Mouse (Mus musculus): ENCODE results near the gene Hacd2. TPM values are rescaled to one million over a fixed set of nuclear protein-coding genes. Genes with fewer than 3 reads are reported as not detected.
A peak's percentile ranks its signal among the peaks of the same experiment; 100 is the strongest.

Gene Hacd2
- polyA plus RNA-seq, 1 experiment from 2014 or later, result 122 TPM

- Histone ChIP-seq H3K9ac (no peak overlapping the region), H3K4me3 (replicated peaks) (no peak overlapping the region), H3K27ac (no peak overlapping the region), H3K36me3 (no peaks in the 10 kb centered on the region), H3K4me1 (peaks cover 12% of the 10 kb centered on the region), H3K27me3 (replicated peaks) (no peaks in the 10 kb centered on the region), H3K4me2 (no peak overlapping the region), H3K9me3 (no peaks in the 10 kb centered on the region)
- no peak for ATAC-seq (ENCODE audit: insufficient read depth, low FRiP score, low read depth)
- 76% methylated on average over 6 of the region's 6 CpGs for WGBS
These were observed 85.8 kb downstream of the Hacd2 start for GRCm38 (mm10) chr16:35107985-35108384.

- WGBS, result 37% methylated on average over 8 of the region's 8 CpGs
- H3K4me3 ChIP-seq (replicated peaks), result no peak overlapping the region
- ATAC-seq (ENCODE audit: insufficient read depth, low FRiP score, low read depth), result no peak
These were observed 86.9 kb downstream of the Hacd2 start for GRCm38 (mm10) chr16:35109156-35109555.

GRCm38 (mm10) chr16:35109656-35110291 is 87.5 kb downstream of the Hacd2 start:
- 41% methylated on average over 7 of the region's 7 CpGs for WGBS
- H3K4me2 ChIP-seq, result no peak overlapping the region

More at GRCm38 (mm10) chr16:35109156-35109555, 86.9 kb downstream of the Hacd2 start:
- H3K9ac ChIP-seq, result no peak overlapping the region
- peak overlapping the region; percentile 57; the same call in 1 of the 2 replicates for H3K27ac ChIP-seq
- no peaks in the 10 kb centered on the region for H3K36me3 ChIP-seq
- peaks cover 12% of the 10 kb centered on the region for H3K4me1 ChIP-seq
- no peaks in the 10 kb centered on the region for H3K9me3 ChIP-seq
- no peak overlapping the region for H3K4me2 ChIP-seq
- H3K27me3 ChIP-seq (replicated peaks), result no peaks in the 10 kb centered on the region

GRCm38 (mm10) chr16:35110410-35111142 is 88.3 kb downstream of the Hacd2 start:
- H3K9ac ChIP-seq, result no peak overlapping the region
- no peak overlapping the region for H3K4me2 ChIP-seq
- H3K27ac ChIP-seq, result peak overlapping the region; percentile 64
- H3K4me1 ChIP-seq, result peaks cover 12% of the 10 kb centered on the region
- ATAC-seq (ENCODE audit: insufficient read depth, low FRiP score, low read depth), result peak; percentile 70; the same call in 1 of the 2 replicates
- no peaks in the 10 kb centered on the region for H3K36me3 ChIP-seq
- no peaks in the 10 kb centered on the region for H3K27me3 ChIP-seq (replicated peaks)
- no peak overlapping the region for H3K4me3 ChIP-seq (replicated peaks)
- H3K9me3 ChIP-seq, result no peaks in the 10 kb centered on the region
- 25% methylated on average over 10 of the region's 10 CpGs for WGBS

More at GRCm38 (mm10) chr16:35109656-35110291, 87.5 kb downstream of the Hacd2 start:
- ATAC-seq (ENCODE audit: insufficient read depth, low FRiP score, low read depth), result no peak
- Histone ChIP-seq H3K9ac (no peak overlapping the region), H3K9me3 (no peaks in the 10 kb centered on the region), H3K4me3 (replicated peaks) (no peak overlapping the region), H3K4me1 (peaks cover 12% of the 10 kb centered on the region), H3K27ac (peak overlapping the region; percentile 57), H3K27me3 (replicated peaks) (no peaks in the 10 kb centered on the region), H3K36me3 (no peaks in the 10 kb centered on the region)

GRCm38 (mm10) chr16:35111143-35111620 is 89.0 kb downstream of the Hacd2 start:
- Histone ChIP-seq H3K9ac (no peak overlapping the region), H3K4me2 (no peak overlapping the region), H3K27me3 (replicated peaks) (no peaks in the 10 kb centered on the region), H3K4me1 (peaks cover 12% of the 10 kb centered on the region), H3K9me3 (no peaks in the 10 kb centered on the region), H3K4me3 (replicated peaks) (no peak overlapping the region), H3K36me3 (no peaks in the 10 kb centered on the region), H3K27ac (peak overlapping the region; percentile 64)
- no peak for ATAC-seq (ENCODE audit: insufficient read depth, low FRiP score, low read depth)
- WGBS, result 61% methylated on average over 8 of the region's 8 CpGs

- Histone ChIP-seq H3K9me3 (no peaks in the 10 kb centered on the region), H3K9ac (no peak overlapping the region), H3K4me3 (replicated peaks) (no peak overlapping the region), H3K36me3 (no peaks in the 10 kb centered on the region), H3K27ac (no peak overlapping the region), H3K4me1 (peaks cover 9% of the 10 kb centered on the region), H3K27me3 (replicated peaks) (no peaks in the 10 kb centered on the region), H3K4me2 (no peak overlapping the region)
- ATAC-seq (ENCODE audit: insufficient read depth, low FRiP score, low read depth), result no peak
- 87% methylated on average over 5 of the region's 5 CpGs for WGBS
These were observed 91.3 kb downstream of the Hacd2 start for GRCm38 (mm10) chr16:35113496-35113895.

GRCm38 (mm10) chr16:35116328-35116956 is 94.2 kb downstream of the Hacd2 start:
- H3K4me3 ChIP-seq (replicated peaks), result no peak overlapping the region
- no peaks in the 10 kb centered on the region for H3K9me3 ChIP-seq
- 72% methylated on average over 7 of the region's 7 CpGs for whole genome bisulfite sequencing
- no peak overlapping the region for H3K9ac ChIP-seq
- H3K27me3 ChIP-seq (replicated peaks), result no peaks in the 10 kb centered on the region
- no peak for ATAC-seq (ENCODE audit: insufficient read depth, low FRiP score, low read depth)
- H3K36me3 ChIP-seq, result no peaks in the 10 kb centered on the region
- no peaks in the 10 kb centered on the region for H3K4me1 ChIP-seq
- H3K27ac ChIP-seq, result no peak overlapping the region
- no peak overlapping the region for H3K4me2 ChIP-seq

GRCm38 (mm10) chr16:35117436-35117835 is 95.2 kb downstream of the Hacd2 start:
- ATAC-seq (ENCODE audit: insufficient read depth, low FRiP score, low read depth), result no peak
- no peak overlapping the region for H3K4me3 ChIP-seq (replicated peaks)
- no peak overlapping the region for H3K27ac ChIP-seq
- H3K36me3 ChIP-seq, result no peaks in the 10 kb centered on the region
- no peaks in the 10 kb centered on the region for H3K27me3 ChIP-seq (replicated peaks)
- H3K9ac ChIP-seq, result no peak overlapping the region
- no peak overlapping the region for H3K4me2 ChIP-seq
- H3K9me3 ChIP-seq, result no peaks in the 10 kb centered on the region
- WGBS, result 58% methylated on average over 7 of the region's 7 CpGs
- H3K4me1 ChIP-seq, result no peaks in the 10 kb centered on the region

- no peaks in the 10 kb centered on the region for H3K27me3 ChIP-seq (replicated peaks)
- no peak overlapping the region for H3K4me3 ChIP-seq (replicated peaks)
- H3K4me2 ChIP-seq, result no peak overlapping the region
- no peaks in the 10 kb centered on the region for H3K36me3 ChIP-seq
- no peaks in the 10 kb centered on the region for H3K9me3 ChIP-seq
- WGBS, result 52% methylated on average over 4 of the region's 4 CpGs
- H3K4me1 ChIP-seq, result no peaks in the 10 kb centered on the region
- H3K27ac ChIP-seq, result no peak overlapping the region
- H3K9ac ChIP-seq, result no peak overlapping the region
- ATAC-seq (ENCODE audit: insufficient read depth, low FRiP score, low read depth), result no peak
These were observed 98.4 kb downstream of the Hacd2 start for GRCm38 (mm10) chr16:35120603-35121002.

- H3K27ac ChIP-seq, result no peak overlapping the region
- no peaks in the 10 kb centered on the region for H3K27me3 ChIP-seq (replicated peaks)
- WGBS, result 88% methylated on average over 5 of the region's 5 CpGs
- H3K4me1 ChIP-seq, result no peaks in the 10 kb centered on the region
- no peak for ATAC-seq (ENCODE audit: insufficient read depth, low FRiP score, low read depth)
- H3K36me3 ChIP-seq, result no peaks in the 10 kb centered on the region
- no peak overlapping the region for H3K4me2 ChIP-seq
- no peak overlapping the region for H3K9ac ChIP-seq
- no peaks in the 10 kb centered on the region for H3K9me3 ChIP-seq
- H3K4me3 ChIP-seq (replicated peaks), result no peak overlapping the region
These were observed 105.0 kb downstream of the Hacd2 start for GRCm38 (mm10) chr16:35127270-35127669.

GRCm38 (mm10) chr16:35130172-35130571 is 107.9 kb downstream of the Hacd2 start:
- H3K4me2 ChIP-seq, result no peak overlapping the region
- H3K9ac ChIP-seq, result no peak overlapping the region
- H3K27ac ChIP-seq, result no peak overlapping the region
- ATAC-seq (ENCODE audit: insufficient read depth, low FRiP score, low read depth), result no peak
- H3K4me3 ChIP-seq (replicated peaks), result no peak overlapping the region
- H3K36me3 ChIP-seq, result no peaks in the 10 kb centered on the region
- no peaks in the 10 kb centered on the region for H3K27me3 ChIP-seq (replicated peaks)
- no peaks in the 10 kb centered on the region for H3K9me3 ChIP-seq
- no peaks in the 10 kb centered on the region for H3K4me1 ChIP-seq
- WGBS, result 70% methylated on average over 3 of the region's 3 CpGs

GRCm38 (mm10) chr16:35139416-35139815 is 117.2 kb downstream of the Hacd2 start:
- no peak for ATAC-seq (ENCODE audit: insufficient read depth, low FRiP score, low read depth)
- Histone ChIP-seq H3K4me1 (peaks cover 5% of the 10 kb centered on the region; the same call in 1 of the 2 replicates), H3K4me2 (no peak overlapping the region), H3K4me3 (replicated peaks) (no peak overlapping the region), H3K36me3 (no peaks in the 10 kb centered on the region), H3K27me3 (replicated peaks) (no peaks in the 10 kb centered on the region), H3K9me3 (no peaks in the 10 kb centered on the region), H3K27ac (no peak overlapping the region), H3K9ac (no peak overlapping the region)
- whole genome bisulfite sequencing, result 74% methylated on average over 6 of the region's 6 CpGs
